8 mouse cellular contexts compared by ENCODE assay signal in genomic region chr17:64330885-64331284, GRCm38 (mm10). TPM values are rescaled to one million over a fixed set of nuclear protein-coding genes. Genes with fewer than 3 reads are reported as not detected.
DNase-seq lines count a peak whose midpoint lies in the region; ATAC-seq and TF ChIP-seq lines count a peak whose summit lies in the region.

No protein-coding gene starts in this region.

- peaks cover 5% of the 10 kb centered on the region for H3K36me3 ChIP-seq in heart, embryonic 12.5 days
- H3K36me3 ChIP-seq in CH12.LX (replicated peaks in 1 of 2; ENCODE audit: control insufficient read depth in 1 of 2, insufficient read depth in 1 of 2, low read length in 1 of 2): peaks cover 0 to 4% of the 10 kb centered on the region in 2 experiments
- 0 out of 2 replicates have a peak, but pooled peaks cover 3% of the 10 kb centered on the region for H3K36me3 ChIP-seq in forebrain, embryonic 13.5 days (ENCODE audit: poor library complexity, severe bottlenecking)
- no peaks in the 10 kb centered on the region; the same call in 1 of the 2 replicates for H3K36me3 ChIP-seq in liver, embryonic 14.5 days (replicated peaks; ENCODE audit: control insufficient read depth, insufficient read depth, low read depth)

- no peak for TF ChIP-seq CTCF in CH12.LX (conservative IDR thresholded peaks at IDR 0.05 in 1 of 2, IDR thresholded peaks at IDR 0.05 in 1 of 2; ENCODE audit: low read depth in 2 of 2, low read length in 2 of 2)
- no peak for TF ChIP-seq CTCF in liver, embryonic 14.5 days (IDR thresholded peaks at IDR 0.05; ENCODE audit: low read depth)

- peaks cover 9% of the 10 kb centered on the region; the same call in 1 of the 2 replicates for H3K4me1 ChIP-seq in heart, embryonic 12.5 days (replicated peaks)
- H3K4me1 ChIP-seq in CH12.LX (ENCODE audit: control insufficient read depth in 1 of 2, insufficient read depth in 2 of 2): peaks cover 0 to 11% of the 10 kb centered on the region in 2 experiments; a peak in 1 of 4 replicates
- peaks cover 10% of the 10 kb centered on the region for H3K4me1 ChIP-seq in forebrain, embryonic 13.5 days
- peaks cover 6 to 8% of the 10 kb centered on the region in 2 experiments; a peak in 3 of 4 replicates for H3K4me1 ChIP-seq in liver, embryonic 14.5 days (replicated peaks; ENCODE audit: control insufficient read depth in 2 of 2, insufficient read depth in 2 of 2, low read length in 1 of 2)

- dilution Hi-C loops in CH12.LX (cut with MboI; ENCODE audit: extremely low pct_ligation_motif_present, extremely low pct_unique_long_range_greater_than_20kb, low sequenced_read_pairs): no loop called here

- peak overlapping the region; percentile 98 for H3K9ac ChIP-seq in heart, embryonic 12.5 days
- peak overlapping the region; percentile 82 for H3K9ac ChIP-seq in CH12.LX (ENCODE audit: insufficient read depth, low read depth)
- peak overlapping the region; percentile 99 for H3K9ac ChIP-seq in forebrain, embryonic 13.5 days
- peak overlapping the region; percentile 90 for H3K9ac ChIP-seq in liver, embryonic 14.5 days (replicated peaks)

- no peak for TF ChIP-seq POLR2A in CH12.LX (IDR thresholded peaks at IDR 0.05; ENCODE audit: low read depth, low read length)

- no peak for TF ChIP-seq RAD21 in CH12.LX (IDR thresholded peaks at IDR 0.05; ENCODE audit: low read depth, low read length)

- H3K79me2 ChIP-seq in CH12.LX (replicated peaks; ENCODE audit: control insufficient read depth, extremely low read depth, insufficient read depth, poor library complexity, severe bottlenecking): peaks cover 2% of the 10 kb centered on the region; the same call in 1 of the 2 replicates

- 19% methylated on average over 8 of the region's 8 CpGs for WGBS in heart, embryonic 12.5 days
- WGBS in forebrain, embryonic 13.5 days: 24% methylated on average over 8 of the region's 8 CpGs
- WGBS in liver, embryonic 14.5 days (ENCODE audit: insufficient replicate concordance): 16% methylated on average over 8 of the region's 8 CpGs

- in situ Hi-C loops in CH12.LX (cut with MboI; ENCODE audit: low pct_ligation_motif_present, low pct_unique_long_range_greater_than_20kb, low sequenced_read_pairs): no loop called here

- DNase-seq in heart, adult 8-10 months (ENCODE audit: low spot score): no peak
- no peak for DNase-seq in CH12.LX (ENCODE audit: extremely low read depth)
- no peak for DNase-seq in liver, embryonic 14.5 days (ENCODE audit: low read depth in 3 of 3, low spot score in 3 of 3)
- no peak for DNase-seq in retina, postnatal 1 day
- no peak for DNase-seq in T-cell, adult 2 months (ENCODE audit: low spot score)
- no peak for DNase-seq in ovary, postnatal 14 days (ENCODE audit: low spot score)

- peak overlapping the region; percentile 100 for H3K27ac ChIP-seq in heart, embryonic 12.5 days (ENCODE audit: poor library complexity, severe bottlenecking)
- H3K27ac ChIP-seq in CH12.LX (ENCODE audit: insufficient read depth, low read depth): peak overlapping the region; percentile 54; the same call in 1 of the 2 replicates
- H3K27ac ChIP-seq in forebrain, embryonic 13.5 days: peak overlapping the region; percentile 97
- peak overlapping the region; percentile 73 for H3K27ac ChIP-seq in liver, embryonic 14.5 days

- ATAC-seq in heart, embryonic 12.5 days (ENCODE audit: insufficient number of reproducible peaks, low FRiP score): no peak
- no peak for ATAC-seq in forebrain, embryonic 13.5 days
- no peak for ATAC-seq in liver, embryonic 14.5 days (ENCODE audit: insufficient read depth)

- peak overlapping the region; percentile 100 for H3K4me3 ChIP-seq in heart, embryonic 12.5 days
- H3K4me3 ChIP-seq in CH12.LX (replicated peaks in 1 of 3; ENCODE audit: low read depth in 2 of 3, low read length in 2 of 3, poor library complexity in 1 of 3): peak overlapping the region; percentile 73 to 90 (median 89)
- H3K4me3 ChIP-seq in forebrain, embryonic 13.5 days: peak overlapping the region; percentile 95
- peak overlapping the region; percentile 65 to 83 for H3K4me3 ChIP-seq in liver, embryonic 14.5 days (ENCODE audit: insufficient read depth in 1 of 2, low read depth in 2 of 2, low read length in 2 of 2)

- H3K9me3 ChIP-seq in heart, embryonic 12.5 days (replicated peaks): no peaks in the 10 kb centered on the region
- H3K9me3 ChIP-seq in CH12.LX (replicated peaks; ENCODE audit: low read length): no peaks in the 10 kb centered on the region
- H3K9me3 ChIP-seq in forebrain, embryonic 13.5 days (replicated peaks): no peaks in the 10 kb centered on the region
- H3K9me3 ChIP-seq in liver, embryonic 14.5 days (ENCODE audit: control insufficient read depth, low read length): no peaks in the 10 kb centered on the region

- H3K4me2 ChIP-seq in heart, embryonic 12.5 days: peak overlapping the region; percentile 71
- 0 out of 2 replicates have a peak overlapping the region, but pooled peaks have one; percentile 0 for H3K4me2 ChIP-seq in CH12.LX (ENCODE audit: insufficient read depth, low read depth, poor library complexity, severe bottlenecking)
- H3K4me2 ChIP-seq in forebrain, embryonic 13.5 days: peak overlapping the region; percentile 63
- H3K4me2 ChIP-seq in liver, embryonic 14.5 days (ENCODE audit: low read depth): peak overlapping the region; percentile 78

- no peak for TF ChIP-seq EP300 in CH12.LX (IDR thresholded peaks at IDR 0.05; ENCODE audit: low read length)
- no peak for TF ChIP-seq EP300 in liver, embryonic 14.5 days (IDR thresholded peaks at IDR 0.05; ENCODE audit: low read depth)

- no peaks in the 10 kb centered on the region for H3K27me3 ChIP-seq in heart, embryonic 12.5 days (replicated peaks)
- H3K27me3 ChIP-seq in CH12.LX (replicated peaks): no peaks in the 10 kb centered on the region
- H3K27me3 ChIP-seq in forebrain, embryonic 13.5 days: no peaks in the 10 kb centered on the region
- H3K27me3 ChIP-seq in liver, embryonic 14.5 days (ENCODE audit: control insufficient read depth, insufficient read depth, low read length): no peaks in the 10 kb centered on the region

TF ChIP-seq in CH12.LX, 34 proteins besides CTCF, POLR2A, EP300 and RAD21:
- TF ChIP-seq UBTF (IDR thresholded peaks at IDR 0.05; ENCODE audit: low read depth, low read length) (no peak), ZNF384 (IDR thresholded peaks at IDR 0.05; ENCODE audit: low read depth, low read length) (peak; percentile 85)

RNA-seq across cellular contexts. Expression of gene Pja2, which starts 0.8 kb away (rescaled TPM):
- 84.1 and 87.5 TPM in 2 replicates for polyA plus RNA-seq in heart, embryonic 12.5 days (2016; fragmentation: Nextera tagmentation; extraction: Ambion mirVana)
- total RNA-seq in heart, adult 8-10 months (2022): 100 to 1,000 TPM; 111 to 122 (median 117) TPM
- total RNA-seq in CH12.LX (2012; rRNA removed): 9.1 and 10.9 TPM in 2 replicates
- total RNA-seq in CH12.LX (2014; rRNA removed): 13.9 and 14.7 TPM in 2 replicates
- 12.9 and 16.2 TPM in 2 replicates for polyA plus RNA-seq in CH12.LX (2012; ENCODE audit: insufficient read length, low read depth)
- polyA plus RNA-seq in forebrain, embryonic 13.5 days (2015; fragmentation: Nextera tagmentation; extraction: Ambion mirVana): 90.2 and 102 TPM in 2 replicates
- polyA plus RNA-seq in liver, embryonic 14.5 days (2012; rRNA removed): 5.5 and 7.0 TPM in 2 replicates
- 13.6 and 16.4 TPM in 2 replicates for polyA plus RNA-seq in liver, embryonic 14.5 days (2014; fragmentation: Nextera tagmentation; extraction: Ambion mirVana)

Comparison
In these comparisons a context has a peak if more than half of its experiments do, and no peak if none do; other contexts are left out.
1. H3K4me2 ChIP-seq: peak in every context shown above with its lines; median percentile 78 in liver, embryonic 14.5 days; 71 in heart, embryonic 12.5 days; 63 in forebrain, embryonic 13.5 days; 0 in CH12.LX.